Mouse (Mus musculus) urinary bladder, adult 18-20 months (tissue): ENCODE measurements around the gene Gm49322.

Experiments
- DNase-seq, 2 experiments: peaks; one replicate each; pipeline ENCODE4 v3.0.0; 2022; ENCODE audit warnings: low spot score in 2 of 2, mixed read lengths in 2 of 2

Gm49322 gene

DNA sequence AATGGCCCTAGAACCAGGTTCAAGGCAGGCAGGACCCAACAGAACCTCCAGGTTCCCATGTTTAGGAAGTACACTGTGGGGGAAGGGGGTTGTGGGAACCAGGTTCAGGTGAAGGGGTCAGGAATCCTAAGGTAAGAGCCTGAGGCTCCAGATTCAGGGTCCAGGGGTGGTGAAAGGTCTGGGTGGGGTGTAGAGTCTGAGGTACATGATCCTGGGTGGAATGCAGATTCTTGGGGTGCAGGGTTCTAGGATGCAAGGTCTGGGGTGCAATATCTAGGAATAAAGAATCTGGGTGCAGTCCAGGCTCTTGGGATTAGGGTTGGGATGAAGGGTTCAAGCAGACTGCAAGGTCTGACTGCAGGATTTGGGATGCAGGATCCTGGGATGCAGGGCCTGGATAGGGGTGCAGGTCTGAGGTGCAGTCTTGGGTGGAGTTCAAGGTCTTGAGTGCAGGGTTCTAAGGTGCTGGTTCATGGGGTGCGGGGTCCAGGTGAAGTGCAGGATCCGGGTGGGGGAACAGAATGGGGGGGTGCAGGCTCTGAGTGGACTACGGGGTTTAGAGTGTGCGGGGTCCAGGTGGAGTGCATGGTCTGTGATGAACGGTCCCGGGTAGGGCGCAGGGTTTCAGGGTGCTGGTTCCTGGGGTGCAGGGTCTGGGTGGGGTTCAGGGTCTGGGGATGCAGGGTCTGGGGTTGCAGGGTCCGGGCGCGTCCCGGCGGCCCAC, 49.7 kb downstream of the Gm49322 start:
- DNase-seq, result no peak

DNA sequence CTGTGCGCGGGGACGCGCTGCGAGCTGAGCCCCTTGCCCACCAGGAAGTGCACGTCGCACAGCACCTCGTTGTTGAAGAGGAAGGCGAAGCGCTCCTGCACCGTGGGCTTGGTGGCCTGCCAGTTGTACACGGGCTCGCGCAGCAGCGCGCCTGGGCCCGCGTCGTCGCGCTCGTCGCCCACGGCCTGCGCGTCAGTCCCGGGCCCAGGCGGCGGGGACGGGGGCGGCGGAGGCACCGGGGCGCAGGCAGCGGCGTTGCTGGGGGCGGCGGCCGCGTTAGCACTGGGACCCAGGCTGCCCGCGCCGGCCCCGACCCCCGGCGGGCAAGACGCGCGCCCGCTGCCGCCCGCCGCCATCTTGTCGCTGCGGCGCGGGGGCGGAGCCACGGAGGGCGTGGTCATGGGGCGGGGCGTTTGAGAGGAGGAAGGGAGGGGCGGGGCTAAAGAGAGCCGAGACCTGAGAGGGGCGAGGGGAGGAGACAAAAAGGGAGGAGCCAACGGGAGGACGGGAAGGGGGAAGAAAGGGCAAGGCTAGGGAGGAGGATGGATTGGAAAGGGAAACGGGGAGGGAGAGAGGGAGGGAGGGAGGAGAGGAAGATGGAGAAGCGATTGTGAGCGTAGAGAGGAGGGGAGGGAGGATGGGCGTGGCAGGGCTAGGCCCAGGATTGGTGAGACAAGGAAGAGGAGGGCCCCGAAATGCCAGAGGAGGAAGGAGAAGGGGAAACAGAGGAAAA, 50.5 kb downstream of the Gm49322 start:
- peak; percentile 92 to 96 for DNase-seq

DNA sequence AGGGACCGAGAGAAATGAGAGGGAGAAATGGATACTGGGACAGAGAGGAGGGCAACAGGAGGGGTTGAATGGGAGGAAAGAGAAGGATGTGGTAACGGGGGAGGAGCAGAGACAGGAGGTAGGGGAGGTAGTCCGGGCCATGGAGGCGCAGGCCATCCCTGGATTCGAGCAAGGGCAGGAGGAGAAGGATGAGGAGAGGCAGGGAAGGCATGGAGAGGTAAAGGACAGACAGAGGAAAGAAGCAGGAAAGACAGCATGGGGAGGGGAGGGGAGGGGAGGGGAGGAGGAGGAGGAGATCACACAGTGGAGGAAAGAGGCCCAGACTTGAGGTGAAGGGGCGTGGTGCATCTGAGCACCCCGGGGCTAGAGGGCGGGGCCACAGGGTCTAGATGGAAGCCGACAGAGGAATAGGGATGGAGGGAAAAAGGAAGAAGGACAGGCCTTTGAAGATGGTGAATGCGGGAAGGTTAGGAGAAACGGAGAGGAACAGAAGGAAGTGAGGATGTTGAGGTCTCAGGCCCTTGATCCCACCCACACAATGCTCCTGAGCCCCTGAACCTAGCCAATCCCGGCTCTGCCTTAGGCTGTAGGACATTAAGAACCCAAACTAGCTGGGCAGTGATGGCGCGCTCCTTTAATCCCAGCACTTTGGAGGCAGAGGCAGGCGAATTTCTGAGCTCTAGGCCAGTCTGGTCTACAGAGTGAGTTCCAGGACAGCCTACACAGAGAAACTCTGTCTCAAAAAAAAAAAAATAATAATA, 51.2 kb downstream of the Gm49322 start, which contains the start of gene Btbd2:
TSS of gene Btbd2 (minus strand) at position 209 of the 761 bp plus-strand sequence.
- DNase-seq, result no peak

DNA sequence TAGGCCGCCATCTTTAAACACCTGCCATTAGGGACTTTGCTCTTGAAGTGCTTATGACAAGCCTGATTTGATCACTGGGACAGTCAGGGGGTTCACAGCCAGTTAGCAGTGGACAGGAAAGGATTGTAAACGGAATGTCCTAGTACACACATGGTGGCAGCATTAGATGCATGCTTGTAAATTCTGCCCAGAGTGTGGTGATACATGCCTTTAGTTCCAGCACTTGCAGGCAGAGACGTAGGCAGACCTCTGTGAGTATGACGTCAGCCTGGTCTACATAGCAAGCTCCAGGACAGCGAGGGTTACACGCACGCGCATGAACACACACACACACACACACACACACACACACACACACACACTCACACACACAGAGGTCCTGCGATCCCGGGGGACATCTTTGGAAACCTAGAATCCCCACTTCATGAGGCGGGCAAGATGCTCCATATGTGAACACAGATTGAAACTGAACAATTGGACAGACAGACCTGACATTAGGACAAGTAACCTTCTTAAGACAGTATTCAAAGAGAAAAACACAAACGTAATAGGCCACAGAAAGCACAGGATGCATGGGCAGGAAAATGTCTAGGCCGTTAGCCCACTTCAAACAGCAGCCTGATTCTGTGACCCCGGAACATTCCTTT, 52.5 kb downstream of the Gm49322 start:
- DNase-seq, result no peak

DNA sequence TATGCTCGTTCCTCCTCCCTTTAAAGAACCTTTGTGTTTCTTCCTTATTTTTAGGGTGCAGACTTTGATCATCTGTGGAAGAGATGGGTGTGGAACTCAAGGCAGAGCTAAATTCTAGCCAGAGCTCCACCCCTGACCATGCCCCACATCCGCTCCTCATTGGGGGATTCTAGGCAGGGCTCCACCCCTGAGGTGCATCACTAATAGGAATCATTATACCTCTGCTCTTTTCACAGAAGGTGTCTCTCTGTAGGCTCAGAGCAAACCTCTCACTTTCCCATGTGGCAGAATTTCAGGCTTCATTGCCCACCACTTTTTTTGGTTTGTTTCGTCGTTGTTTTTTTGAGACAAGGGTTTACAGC, 53.0 kb downstream of the Gm49322 start:
- no peak for DNase-seq

DNA sequence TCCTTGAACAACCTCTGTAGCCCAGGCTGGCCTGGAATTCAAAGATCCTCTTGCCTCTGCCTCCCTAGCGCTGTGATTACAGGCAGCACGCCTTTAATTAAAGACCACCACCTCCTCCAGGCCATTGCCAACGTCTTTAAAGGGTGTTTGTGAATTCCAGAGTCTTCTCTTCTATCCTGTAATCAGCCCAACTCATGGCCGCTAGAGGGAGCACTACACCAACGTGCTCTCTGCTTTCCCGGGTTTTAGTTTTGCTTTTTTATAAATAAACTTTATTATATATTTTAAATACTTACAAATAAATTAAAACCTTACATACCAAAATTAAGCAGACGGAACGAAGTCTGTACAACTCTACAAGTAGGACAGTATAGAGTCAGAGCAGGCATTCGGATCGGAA, 53.4 kb downstream of the Gm49322 start:
- DNase-seq, result peak in 1 of 2 experiments; percentile 59

DNA sequence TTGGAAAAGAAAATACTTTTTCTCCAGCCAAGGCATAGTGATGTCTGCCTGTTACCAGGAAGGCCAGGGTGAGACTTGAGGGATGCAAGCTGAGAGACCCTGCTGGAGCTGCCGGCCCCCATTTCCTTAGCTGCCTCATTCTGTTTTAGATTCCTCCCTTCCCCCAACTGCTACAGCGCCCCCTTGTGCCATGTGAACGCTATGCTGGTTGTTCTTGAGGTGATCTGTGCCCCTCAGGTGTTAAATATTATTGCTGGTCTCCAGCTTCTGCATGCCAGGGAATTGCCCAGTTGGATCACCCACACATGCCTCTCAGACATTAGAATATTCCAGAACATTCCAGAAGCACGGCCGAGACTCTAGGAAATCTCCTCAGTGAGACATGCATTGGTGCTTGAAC, 55.3 kb downstream of the Gm49322 start:
- no peak for DNase-seq

DNA sequence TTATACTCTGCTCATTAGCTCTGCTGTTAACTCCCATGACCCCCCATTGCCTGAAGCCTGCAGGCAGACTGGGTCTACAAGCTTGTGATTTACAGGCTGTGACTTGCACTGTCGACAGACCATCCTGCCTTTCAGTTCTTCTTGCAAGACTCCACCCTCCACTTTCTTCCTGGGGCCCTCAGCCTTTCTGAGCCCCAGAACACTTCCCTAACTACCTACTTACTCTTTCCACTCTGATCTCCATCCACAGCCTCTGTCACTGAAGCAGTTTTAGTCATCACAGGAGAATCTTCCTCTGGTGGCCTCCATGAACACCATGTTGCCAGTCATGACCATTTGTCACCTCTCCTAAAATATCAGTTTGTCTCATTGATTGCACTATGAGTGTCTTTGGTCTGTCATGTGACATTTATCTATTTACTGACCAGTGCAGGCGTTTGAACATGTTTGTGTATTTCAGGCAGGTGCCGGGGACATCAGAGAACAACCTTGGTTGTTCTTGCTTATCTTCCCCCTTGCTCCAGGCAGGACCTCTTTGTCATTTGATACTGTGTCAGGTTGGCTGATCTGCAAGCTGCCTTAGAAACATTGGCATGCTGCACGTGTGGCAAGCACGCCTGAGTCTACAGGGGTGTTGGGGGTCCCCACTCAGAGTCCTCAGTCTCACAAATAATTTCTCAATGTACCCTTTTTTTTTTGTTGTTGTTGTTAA, 57.8 kb downstream of the Gm49322 start:
- DNase-seq, result no peak

DNA sequence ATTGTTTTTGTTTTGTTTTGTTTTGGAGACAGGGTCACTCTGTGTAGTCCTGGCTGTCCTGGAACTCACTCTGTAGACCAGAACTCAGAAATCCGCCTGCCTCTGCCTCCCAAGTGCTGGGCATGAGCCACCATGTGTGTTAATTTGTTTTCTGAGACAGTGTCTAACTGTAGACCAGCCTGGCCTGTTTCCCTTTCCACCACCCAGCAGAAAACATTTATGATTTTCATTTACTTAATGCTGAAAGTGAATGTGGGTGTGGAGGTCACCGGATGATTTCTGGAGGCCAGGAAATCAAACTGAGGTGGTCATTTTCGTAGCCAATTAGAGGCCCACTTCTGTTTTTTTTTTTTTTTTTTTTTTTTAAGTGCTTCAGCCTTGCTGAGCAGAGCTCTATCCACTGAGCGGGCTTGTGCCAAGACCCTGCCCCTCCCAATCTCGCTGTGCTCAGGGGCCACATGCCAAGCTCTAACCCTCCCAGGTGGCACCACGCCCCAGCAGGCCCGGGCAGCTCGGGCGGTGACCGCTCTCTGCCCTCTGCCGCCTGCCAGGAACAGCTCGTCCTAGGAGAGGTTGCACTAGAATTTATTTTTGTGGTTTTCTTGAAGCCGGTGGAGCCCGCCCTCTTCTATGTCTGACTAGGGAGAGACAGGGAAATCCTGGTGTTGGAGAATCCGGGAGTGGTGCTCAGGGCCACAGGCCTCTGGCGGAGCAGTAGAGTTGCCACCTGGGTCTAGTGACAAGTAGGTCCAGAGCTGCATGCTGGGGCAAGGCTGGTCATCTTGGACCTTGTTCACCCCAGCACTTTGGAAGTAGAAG, 58.6 kb downstream of the Gm49322 start:
- peak; percentile 85 to 94 for DNase-seq

DNA sequence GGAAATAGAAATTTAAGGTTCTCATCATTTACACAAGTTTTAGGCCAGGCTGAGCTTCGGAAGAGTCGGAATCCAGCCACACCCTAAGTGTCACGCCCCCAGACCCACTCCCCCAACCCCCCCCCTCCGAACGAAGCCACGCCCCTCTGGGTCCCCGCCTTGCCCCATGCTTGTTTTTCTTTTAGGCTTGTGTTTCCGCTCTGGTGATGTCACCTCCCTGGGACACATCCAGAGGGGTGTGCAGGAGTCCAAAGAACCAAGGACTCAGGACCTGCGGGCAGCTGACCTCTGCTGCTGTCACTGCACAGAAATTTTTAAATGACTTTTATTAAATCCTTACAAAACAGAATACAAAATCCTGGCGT, 59.2 kb downstream of the Gm49322 start:
- peak in 1 of 2 experiments; percentile 74 for DNase-seq
